Comparison of ENCODE assay signal across 15 mouse cellular contexts in the genomic region with DNA sequence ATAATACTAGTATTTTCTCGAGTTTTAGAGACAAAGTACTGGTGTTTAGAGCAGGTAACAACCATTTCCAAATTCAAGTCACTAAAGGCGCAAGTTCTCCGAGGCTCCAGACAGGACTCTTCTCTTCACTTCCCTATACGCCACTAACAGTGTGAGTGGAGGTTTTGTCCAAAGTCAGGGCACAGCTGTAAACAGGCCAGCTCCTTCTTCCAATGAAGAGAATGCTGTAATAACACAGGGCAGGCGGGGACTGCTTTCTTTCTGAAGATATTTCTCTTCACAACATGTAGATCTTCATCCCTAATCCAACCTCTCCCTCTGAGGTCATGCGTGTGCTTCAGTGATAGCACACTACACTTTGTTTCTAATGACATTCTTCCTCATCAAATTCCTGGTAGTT.
"Had no signal": no experiment of that assay in that cellular context is flagged by ENCODE, and none has a peak within 500 bp of the region (broad histone marks: within the 10 kb centered on the region; RNA-seq: fewer than 3 reads in every experiment).

No protein-coding gene starts in this region.

- H3K9ac ChIP-seq: neural tube, embryonic 15.5 days; stomach, embryonic 15.5 days had no signal

- H3K9me3 ChIP-seq: neural tube, embryonic 15.5 days; stomach, embryonic 15.5 days had no signal

- H3K36me3 ChIP-seq: stomach, embryonic 15.5 days had no signal

- H3K27ac ChIP-seq: neural tube, embryonic 15.5 days; stomach, embryonic 15.5 days; stomach, postnatal 0 days had no signal

- H3K4me3 ChIP-seq: neural tube, embryonic 15.5 days; stomach, embryonic 15.5 days had no signal

- H3K4me1 ChIP-seq: neural tube, embryonic 15.5 days; stomach, embryonic 15.5 days had no signal

- DNase-seq: retina, postnatal 1 day; right cerebral cortex, adult 18-20 months; right cerebral cortex, postnatal 14 days; right cerebral cortex, postnatal 25 days; right cerebral cortex, postnatal 4 days; spleen, adult 18-20 months; thymus, adult 18-20 months; thymus, adult 2 months; thymus, postnatal 14 days; thymus, postnatal 25 days; thymus, postnatal 36 days; thymus, postnatal 4 days had no signal

- H3K27me3 ChIP-seq: neural tube, embryonic 15.5 days; stomach, embryonic 15.5 days had no signal

- H3K4me2 ChIP-seq: neural tube, embryonic 15.5 days; stomach, embryonic 15.5 days had no signal
